Mouse (Mus musculus) hindbrain, embryonic 16.5 days (tissue): ENCODE measurements around the gene Olfr281. TPM values are rescaled to one million over a fixed set of nuclear protein-coding genes. Genes with fewer than 3 reads are reported as not detected.
"Not testable (repeated sequence)": the region's sequence is repeated elsewhere in the genome, so short reads cannot be mapped to it uniquely, and the experiment has no call there.

Experiments used
- ATAC-seq: fragments of 200-750 bp; cut with Nextera tagmentation; 2 replicates; pipeline ENCODE4 v1.8.0; 2017; ENCODE audit warnings: moderate TSS enrichment, moderate library complexity
- H3K27ac ChIP-seq: fragments of 300-500 bp; sonication (generic); 2 replicates; pipeline ENCODE4 v1.5.1; 2014; ENCODE audit warnings: low read depth, mild to moderate bottlenecking, control low read depth, low read length, moderate library complexity
- H3K27me3 ChIP-seq: fragments of 300-500 bp; sonication (generic); replicated peaks from 2 replicates; pipeline ENCODE4 v1.6.1; 2014; ENCODE audit warnings: low read length; ENCODE audit not compliant: control insufficient read depth, insufficient read depth
- H3K36me3 ChIP-seq: fragments of 300-500 bp; sonication (generic); 2 replicates; pipeline ENCODE4 v1.6.1; 2014; ENCODE audit warnings: mild to moderate bottlenecking, low read length, moderate library complexity, mixed read lengths; ENCODE audit not compliant: control insufficient read depth, insufficient read depth
- H3K4me1 ChIP-seq: fragments of 300-500 bp; sonication (generic); 2 replicates; pipeline ENCODE4 v1.6.1; 2014; ENCODE audit warnings: low read depth, low read length; ENCODE audit not compliant: control insufficient read depth, insufficient read depth
- H3K4me2 ChIP-seq: fragments of 300-500 bp; sonication (generic); 2 replicates; pipeline ENCODE4 v1.6.1; 2014; ENCODE audit warnings: mild to moderate bottlenecking, low read length, control low read depth, moderate library complexity
- H3K4me3 ChIP-seq: fragments of 300-500 bp; sonication (generic); 2 replicates; pipeline ENCODE4 v1.5.1; 2014; ENCODE audit warnings: mild to moderate bottlenecking, low read length, control low read depth, moderate library complexity
- H3K9ac ChIP-seq: fragments of 300-500 bp; sonication (generic); 2 replicates; pipeline ENCODE4 v1.6.1; 2014; ENCODE audit warnings: low read depth, mild to moderate bottlenecking, control low read depth, low read length, moderate library complexity
- H3K9me3 ChIP-seq: fragments of 300-500 bp; sonication (generic); 2 replicates; pipeline ENCODE4 v1.6.1; 2014; ENCODE audit warnings: mild to moderate bottlenecking, low read length, moderate library complexity; ENCODE audit not compliant: control insufficient read depth
- WGBS: fragments of 180-500 bp; shearing (Covaris S2); extraction: QIAGEN DNeasy Blood & Tissue Kit; methylation state at CpG from one replicate; pipeline ENCODE4 v1.1.7; 2014; 5-methylcytosine and 5-hydroxymethylcytosine counted together
- polyA plus RNA-seq: library from polyadenylated mRNA; unstranded; fragments of >200 nt; fragmentation: Nextera tagmentation; extraction: Ambion mirVana; gene quantifications from 2 replicates; pipeline ENCODE4 v1.2.1, GENCODE M21; 2015

Gene Olfr281
- polyA plus RNA-seq, 1 experiment from 2014 or later, result not detected

DNA sequence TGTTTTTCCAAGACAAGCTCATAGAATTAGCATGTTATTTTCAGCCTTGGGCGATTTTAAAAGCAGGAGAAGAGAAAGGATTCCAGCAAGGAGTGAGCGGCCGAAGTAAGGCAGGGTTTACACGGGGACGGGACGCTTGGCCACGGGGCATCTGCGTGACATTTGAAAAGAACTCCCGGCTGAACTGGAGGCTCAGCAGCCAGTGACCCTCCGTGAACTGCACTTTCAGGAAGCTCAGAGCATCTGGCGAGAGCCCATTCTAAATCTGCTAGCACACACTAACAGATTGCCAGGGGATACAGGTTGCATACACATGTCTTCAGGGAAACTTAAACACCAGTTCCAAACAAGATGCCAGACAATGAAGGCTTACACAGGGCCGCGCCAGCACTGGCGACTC, 28.1 kb upstream of the Olfr281 start:
- no peak for ATAC-seq
- 68% methylated on average over 14 of the region's 14 CpGs for WGBS
- H3K4me2 ChIP-seq, result no peak overlapping the region

DNA sequence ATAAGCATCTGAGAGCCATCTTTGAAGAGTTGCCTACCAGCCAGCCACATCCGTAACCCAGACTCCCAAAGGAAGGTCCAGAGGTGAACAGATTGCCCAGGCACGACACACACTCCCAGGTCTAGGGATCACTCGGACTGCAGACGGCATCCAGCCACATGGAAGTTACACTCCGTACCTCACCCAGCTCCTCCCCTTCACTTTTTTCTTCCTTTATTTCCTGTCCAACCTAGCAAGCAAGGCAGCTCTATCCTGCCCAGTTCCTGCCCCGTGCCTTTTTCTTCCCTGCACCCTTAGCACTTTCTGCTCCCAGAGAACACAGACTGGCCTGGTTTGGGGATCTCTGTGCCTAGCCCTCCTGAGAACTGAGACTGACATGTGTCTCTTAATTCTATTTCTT, 27.6 kb upstream of the Olfr281 start:
- Histone ChIP-seq H3K9me3 (no peaks in the 10 kb centered on the region), H3K27ac (no peak overlapping the region), H3K36me3 (no peaks in the 10 kb centered on the region), H3K9ac (no peak overlapping the region), H3K4me1 (no peaks in the 10 kb centered on the region), H3K4me3 (no peak overlapping the region), H3K4me2 (no peak overlapping the region), H3K27me3 (no peaks in the 10 kb centered on the region)
- ATAC-seq, result no peak
- 72% methylated on average over 6 of the region's 6 CpGs for WGBS

More for the DNA sequence above, 28.1 kb upstream of the Olfr281 start:
- Histone ChIP-seq H3K9ac (no peak overlapping the region), H3K36me3 (no peaks in the 10 kb centered on the region), H3K9me3 (no peaks in the 10 kb centered on the region), H3K27me3 (no peaks in the 10 kb centered on the region), H3K4me1 (no peaks in the 10 kb centered on the region), H3K27ac (no peak overlapping the region), H3K4me3 (no peak overlapping the region)

- no peak overlapping the region for H3K9ac ChIP-seq
- no peaks in the 10 kb centered on the region for H3K9me3 ChIP-seq
- H3K4me1 ChIP-seq, result no peaks in the 10 kb centered on the region
- no peak overlapping the region for H3K4me3 ChIP-seq
- H3K4me2 ChIP-seq, result no peak overlapping the region
- ATAC-seq, result no peak
- no peaks in the 10 kb centered on the region for H3K27me3 ChIP-seq
- H3K36me3 ChIP-seq, result no peaks in the 10 kb centered on the region
- H3K27ac ChIP-seq, result no peak overlapping the region
- 74% methylated on average over 7 of the region's 7 CpGs for WGBS
Measured at GRCm38 (mm10) chr15:98425188-98425587, 27.2 kb upstream of the Olfr281 start.

GRCm38 (mm10) chr15:98430925-98431324, 21.5 kb upstream of the Olfr281 start, which contains the start of gene Olfr282:
Gene Olfr282, plus strand, starts transcription at chr15:98431225.
- not testable (repeated sequence) for H3K9me3 ChIP-seq, H3K27me3 ChIP-seq, H3K4me1 ChIP-seq, H3K27ac ChIP-seq, ATAC-seq, H3K4me2 ChIP-seq, H3K36me3 ChIP-seq, H3K9ac ChIP-seq, H3K4me3 ChIP-seq
- 85% methylated on average over 5 of the region's 5 CpGs for WGBS

DNA sequence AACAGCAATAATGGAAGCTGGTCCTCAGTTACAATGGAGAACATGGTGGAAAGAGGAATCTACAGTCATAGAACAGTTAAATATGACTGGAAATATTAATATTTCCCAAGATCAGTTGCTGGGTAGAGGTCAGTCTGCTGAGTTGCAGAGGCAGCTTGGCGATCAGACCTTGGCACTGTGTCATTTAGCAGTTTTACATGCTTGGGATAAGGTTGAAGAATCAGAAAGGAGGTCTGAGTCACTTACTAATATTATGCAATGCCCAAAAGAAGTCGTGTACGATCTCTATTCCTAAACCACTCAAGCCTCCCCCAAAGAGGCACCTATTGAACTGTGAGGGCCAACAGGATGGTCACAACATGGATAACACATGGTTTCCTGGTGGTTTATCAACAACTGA, 7.8 kb upstream of the Olfr281 start:
- Histone ChIP-seq H3K36me3 (no peaks in the 10 kb centered on the region), H3K27ac (no peak overlapping the region), H3K4me1 (no peaks in the 10 kb centered on the region), H3K4me3 (no peak overlapping the region), H3K27me3 (no peaks in the 10 kb centered on the region), H3K4me2 (no peak overlapping the region), H3K9me3 (no peaks in the 10 kb centered on the region), H3K9ac (no peak overlapping the region)
- 77% methylated on average over 3 of the region's 3 CpGs for whole genome bisulfite sequencing
- ATAC-seq, result no peak

DNA sequence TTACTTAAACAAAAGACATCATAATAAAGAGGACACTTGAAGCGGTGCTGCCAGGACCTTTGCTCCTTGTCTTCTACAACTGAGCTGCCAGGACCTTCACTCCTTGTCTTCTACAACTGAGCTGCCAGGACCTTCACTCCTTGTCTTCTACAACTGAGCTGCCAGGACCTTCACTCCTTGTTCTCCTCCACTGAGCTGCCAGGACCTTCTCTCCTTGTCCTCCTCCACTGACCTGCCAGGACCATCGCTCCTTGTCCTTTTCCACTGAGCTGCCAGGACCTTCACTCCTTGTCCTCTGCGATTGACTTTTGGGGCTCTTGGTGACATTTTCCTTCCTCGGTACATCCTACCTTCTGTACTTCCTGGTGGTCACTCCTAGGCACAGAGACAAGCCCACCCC, 3.9 kb upstream of the Olfr281 start:
- Histone ChIP-seq H3K4me2 (no peak overlapping the region), H3K4me1 (no peaks in the 10 kb centered on the region), H3K4me3 (no peak overlapping the region), H3K27me3 (no peaks in the 10 kb centered on the region), H3K9ac (no peak overlapping the region), H3K36me3 (no peaks in the 10 kb centered on the region), H3K27ac (no peak overlapping the region), H3K9me3 (no peaks in the 10 kb centered on the region)
- ATAC-seq, result no peak
- WGBS, result 53% methylated on average over 4 of the region's 4 CpGs

DNA sequence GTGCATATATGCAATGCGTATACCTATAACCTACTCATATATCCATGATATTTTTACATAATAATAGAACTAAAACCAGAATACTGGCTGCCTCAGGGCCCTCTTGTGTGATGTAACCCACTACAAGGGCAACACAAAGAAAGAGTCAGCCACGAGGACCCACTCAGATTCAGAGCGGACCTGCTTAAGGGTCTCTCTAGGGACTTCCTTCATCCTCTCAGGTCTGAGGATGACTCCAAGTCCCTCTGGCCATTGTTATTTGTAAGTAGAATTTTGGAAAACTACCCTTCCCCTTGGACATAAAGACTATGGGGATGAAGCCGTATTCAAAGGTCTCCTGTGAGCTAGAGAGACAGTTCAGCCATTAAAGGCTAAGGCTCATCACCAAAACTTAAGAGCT, 17.2 kb downstream of the Olfr281 start, which contains the start of gene OR5BS1P:
Gene OR5BS1P (plus strand): TSS at position 301 of the 400 bp plus-strand sequence.
- Histone ChIP-seq H3K36me3 (no peaks in the 10 kb centered on the region), H3K4me1 (no peaks in the 10 kb centered on the region), H3K27ac (no peak within 1 kb of the TSS), H3K4me3 (no peak within 1 kb of the TSS), H3K9me3 (no peaks in the 10 kb centered on the region), H3K27me3 (no peaks in the 10 kb centered on the region), H3K9ac (no peak within 1 kb of the TSS), H3K4me2 (no peak within 1 kb of the TSS)
- no peak for ATAC-seq
- WGBS, result 88% methylated on average over 4 of the region's 4 CpGs

GRCm38 (mm10) chr15:98471539-98471938, 19.2 kb downstream of the Olfr281 start:
- no peak overlapping the region for H3K27ac ChIP-seq
- H3K9me3 ChIP-seq, result no peaks in the 10 kb centered on the region
- ATAC-seq, result no peak
- H3K27me3 ChIP-seq, result no peaks in the 10 kb centered on the region
- no peaks in the 10 kb centered on the region for H3K36me3 ChIP-seq
- H3K9ac ChIP-seq, result no peak overlapping the region
- H3K4me3 ChIP-seq, result no peak overlapping the region
- no peaks in the 10 kb centered on the region for H3K4me1 ChIP-seq
- WGBS, result 93% methylated on average over 13 of the region's 13 CpGs
- no peak overlapping the region for H3K4me2 ChIP-seq

GRCm38 (mm10) chr15:98474958-98475357, 22.6 kb downstream of the Olfr281 start:
- ATAC-seq, result no peak
- 76% methylated on average over 10 of the region's 10 CpGs for WGBS
- no peak overlapping the region for H3K27ac ChIP-seq
- no peak overlapping the region for H3K4me3 ChIP-seq
- no peaks in the 10 kb centered on the region for H3K36me3 ChIP-seq
- no peaks in the 10 kb centered on the region for H3K4me1 ChIP-seq
- H3K27me3 ChIP-seq, result no peaks in the 10 kb centered on the region
- H3K9ac ChIP-seq, result no peak overlapping the region
- H3K9me3 ChIP-seq, result no peaks in the 10 kb centered on the region
- no peak overlapping the region for H3K4me2 ChIP-seq

- no peak for ATAC-seq
- no peaks in the 10 kb centered on the region for H3K4me1 ChIP-seq
- H3K9me3 ChIP-seq, result no peaks in the 10 kb centered on the region
- no peaks in the 10 kb centered on the region for H3K27me3 ChIP-seq
- 60% methylated on average over 10 of the region's 10 CpGs for WGBS
- H3K4me2 ChIP-seq, result no peak overlapping the region
- H3K9ac ChIP-seq, result no peak overlapping the region
- no peaks in the 10 kb centered on the region for H3K36me3 ChIP-seq
- H3K4me3 ChIP-seq, result no peak overlapping the region
- no peak overlapping the region for H3K27ac ChIP-seq
Measured at GRCm38 (mm10) chr15:98475382-98475781, 23.0 kb downstream of the Olfr281 start.
